Mouse (Mus musculus) neural tube, embryonic 15.5 days (tissue): Measurements from ENCODE around the gene Tent2. TPM values are rescaled to one million over a fixed set of nuclear protein-coding genes. Genes with fewer than 3 reads are reported as not detected.

Experiments used
- polyA plus RNA-seq: library from polyadenylated mRNA; unstranded; fragments of >200 nt; fragmentation: Nextera tagmentation; extraction: Ambion mirVana; gene quantifications from 2 replicates; pipeline ENCODE4 v1.2.1, GENCODE M21; 2015

The Tent2 gene
- polyA plus RNA-seq, 1 experiment from 2014 or later: 36.4 TPM

Other genes with a start within 250 kb of the Tent2 start
- gene Cmya5, start 47.7 kb downstream of the Tent2 start, polyA plus RNA-seq: 0.19 and 0.20 TPM in 2 replicates
- 11.7 and 13.9 TPM in 2 replicates for gene Homer1, start 107.2 kb upstream of the Tent2 start, polyA plus RNA-seq